Mouse (Mus musculus): Measurements from ENCODE around the gene Sh2d1b2.

GRCm38 (mm10) chr1:170245016-170245415, 12.5 kb downstream of the Sh2d1b2 start:
- no peak for TF ChIP-seq ZC3H11A (IDR thresholded peaks at IDR 0.05; ENCODE audit: borderline replicate concordance, low read depth, low read length)
- no peak for TF ChIP-seq CHD2 (IDR thresholded peaks at IDR 0.05; ENCODE audit: low read depth, low read length)
- TF ChIP-seq MAFK (IDR thresholded peaks at IDR 0.05; ENCODE audit: insufficient read depth, low read depth, low read length): no peak
- no peak for TF ChIP-seq ZNF384 (IDR thresholded peaks at IDR 0.05; ENCODE audit: low read depth, low read length)
- no peak for TF ChIP-seq HCFC1 (IDR thresholded peaks at IDR 0.05; ENCODE audit: borderline replicate concordance, insufficient read depth, low read length)

Data from ES-E14 (cell line).